Mouse (Mus musculus) adrenal gland, adult (tissue): ENCODE measurements around the gene Zfp706.

Experiments
- DNase-seq, 2 experiments: peaks; one replicate each; pipeline ENCODE4 v3.0.0; 2022 to 2023; ENCODE audit warnings: low spot score in 1 of 2; ENCODE audit not compliant: inconsistent age in 2 of 2

The Zfp706 gene

GRCm38 (mm10) chr15:37011316-37011715, 3.7 kb upstream of the Zfp706 start:
- no peak for DNase-seq

DNA sequence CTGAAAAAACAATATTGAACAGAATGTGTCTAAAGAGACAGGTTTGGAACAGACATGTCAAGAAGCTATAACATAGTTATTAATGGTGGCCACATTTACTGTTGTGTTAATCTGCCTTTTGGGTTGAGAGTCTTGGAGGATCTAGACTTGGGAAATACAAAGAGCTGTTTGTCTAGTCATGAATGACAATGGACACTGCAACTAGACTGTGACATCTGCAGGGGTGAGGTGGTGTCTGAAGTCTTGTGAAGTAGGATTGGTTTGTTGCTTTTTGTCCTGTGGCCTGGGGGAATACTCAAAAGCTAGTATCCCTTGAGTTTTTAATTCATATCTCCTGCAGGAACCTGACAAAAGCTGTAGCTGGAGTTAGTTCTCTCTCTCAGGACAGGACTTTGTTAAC, 973 bp upstream of the Zfp706 start:
- DNase-seq = no peak

GRCm38 (mm10) chr15:37007959-37008419, 416 bp upstream of the Zfp706 start:
- no peak for DNase-seq

DNA sequence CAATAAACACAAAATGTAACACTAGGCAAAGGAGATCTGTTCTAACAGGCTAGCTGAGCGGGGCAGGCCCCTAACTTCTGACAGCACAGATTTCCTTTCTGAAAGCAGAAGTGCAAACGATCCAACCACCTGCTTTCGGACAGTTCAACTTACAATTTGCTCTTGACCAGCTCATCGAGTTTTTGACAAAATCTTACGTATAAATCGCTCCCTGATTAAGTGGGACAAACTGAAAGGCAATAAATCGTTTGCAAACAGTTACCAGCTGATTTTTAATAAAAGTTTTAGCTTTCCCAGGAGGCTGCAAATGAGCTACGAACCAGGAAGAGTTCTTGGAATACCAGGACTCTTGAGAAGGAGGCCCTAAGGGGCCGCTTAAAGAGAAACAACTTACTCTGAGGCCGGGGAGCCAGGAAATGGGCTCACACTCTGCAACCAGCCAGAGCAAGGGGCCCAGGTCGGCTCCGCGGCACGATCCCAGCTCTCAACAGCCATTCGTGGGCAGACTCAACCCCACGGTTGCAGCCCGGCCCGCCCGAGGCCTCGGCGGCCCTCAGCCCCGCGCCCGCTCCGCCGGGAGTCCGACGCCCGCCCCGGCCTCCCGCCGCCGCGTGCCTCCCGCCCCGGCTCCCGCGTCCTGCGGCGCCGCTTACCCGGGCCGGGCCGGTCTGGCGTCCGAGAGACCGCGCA, 953 bp downstream of the Zfp706 start:
- DNase-seq = peak; percentile 34 to 86

DNA sequence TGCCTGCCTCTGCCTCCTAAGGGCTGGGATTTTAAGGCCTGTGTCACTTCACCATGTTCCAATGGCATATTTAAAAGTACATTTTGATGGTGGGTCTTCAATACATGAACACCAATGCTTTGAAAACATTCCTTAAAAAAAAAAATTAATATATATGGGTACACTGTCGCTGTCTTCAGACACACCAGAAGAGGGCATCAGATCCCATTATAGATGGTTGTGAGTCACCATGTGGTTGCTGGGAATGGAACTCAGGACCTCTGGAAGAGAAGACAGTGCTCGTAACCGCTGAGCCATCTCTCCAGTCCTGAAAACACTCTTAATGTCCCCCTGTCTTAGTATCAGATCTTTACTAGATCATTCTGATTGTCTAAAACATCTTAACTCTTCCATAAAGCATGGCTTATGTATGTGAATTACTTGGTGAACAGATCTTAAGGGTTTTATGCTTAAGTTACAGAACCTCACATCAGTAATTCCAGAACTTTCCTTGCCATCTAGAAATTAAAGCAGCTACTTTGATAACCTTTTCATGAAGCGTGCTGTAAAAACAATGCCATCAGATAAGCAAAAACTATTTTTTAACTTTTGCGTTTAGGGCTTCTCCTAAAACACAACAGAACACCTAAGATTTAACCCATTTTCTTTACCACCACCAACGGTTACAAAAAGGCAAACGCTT, 1.6 kb downstream of the Zfp706 start:
- DNase-seq = no peak

DNA sequence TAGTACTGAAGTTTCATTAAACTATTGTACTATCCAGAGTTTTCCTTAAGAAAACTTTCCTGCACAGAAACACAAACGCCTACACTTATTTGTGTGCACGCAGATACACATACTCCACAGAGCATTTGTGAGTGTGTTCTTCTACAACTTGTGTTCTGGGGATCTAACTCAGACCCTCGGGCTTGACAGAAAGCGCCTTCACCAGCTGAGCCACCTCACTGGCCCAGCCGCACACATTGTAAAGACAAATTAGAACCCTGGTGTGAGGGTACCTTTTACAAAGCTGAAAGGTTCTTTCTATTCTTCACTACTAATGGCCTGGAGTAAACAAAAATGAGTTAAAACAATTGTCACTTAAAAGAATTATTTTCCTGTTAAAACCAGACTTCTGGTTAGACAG, 2.7 kb downstream of the Zfp706 start:
- DNase-seq = no peak

DNA sequence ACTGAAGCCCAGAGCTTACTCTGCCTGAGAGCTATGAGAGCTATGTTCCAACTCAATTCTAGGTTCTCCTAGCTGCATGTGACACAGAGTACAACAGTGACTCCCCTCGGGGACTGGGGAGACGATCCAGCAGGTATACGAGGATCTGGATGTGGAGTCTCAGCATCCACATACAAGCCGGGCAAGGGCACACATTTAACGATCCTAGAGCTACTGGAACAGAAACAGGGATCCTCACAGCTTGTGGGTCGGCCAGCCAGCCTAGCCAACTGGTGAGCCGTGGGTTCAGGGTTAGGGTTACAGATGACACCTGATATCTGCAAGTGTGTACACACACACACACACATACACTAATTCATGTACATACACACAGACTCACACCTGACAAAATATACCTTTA, 5.3 kb downstream of the Zfp706 start:
- DNase-seq = no peak

- DNase-seq = peak; percentile 72 to 75
Observed at GRCm38 (mm10) chr15:36999602-37000001, 8.0 kb downstream of the Zfp706 start.

- DNase-seq = no peak
Observed at GRCm38 (mm10) chr15:36995166-36995565, 12.4 kb downstream of the Zfp706 start.

DNA sequence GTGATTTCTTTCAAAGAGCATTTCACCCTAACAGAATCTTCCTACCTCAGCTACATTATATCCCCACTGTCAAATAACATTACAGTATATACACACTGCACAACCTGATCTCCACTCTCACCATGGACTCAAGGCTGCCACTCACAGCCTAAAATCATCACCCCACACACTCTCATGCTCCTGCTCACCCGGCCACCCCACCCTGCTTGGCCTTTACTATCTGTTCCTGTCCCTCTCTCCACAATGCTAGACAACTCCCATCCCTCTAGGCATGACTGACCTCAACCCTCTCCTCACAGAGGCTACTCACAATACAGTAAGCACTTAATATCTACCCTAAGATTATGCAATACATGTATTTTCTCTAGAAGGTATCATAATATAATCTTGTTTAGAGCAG, 12.9 kb downstream of the Zfp706 start:
- DNase-seq = no peak

DNA sequence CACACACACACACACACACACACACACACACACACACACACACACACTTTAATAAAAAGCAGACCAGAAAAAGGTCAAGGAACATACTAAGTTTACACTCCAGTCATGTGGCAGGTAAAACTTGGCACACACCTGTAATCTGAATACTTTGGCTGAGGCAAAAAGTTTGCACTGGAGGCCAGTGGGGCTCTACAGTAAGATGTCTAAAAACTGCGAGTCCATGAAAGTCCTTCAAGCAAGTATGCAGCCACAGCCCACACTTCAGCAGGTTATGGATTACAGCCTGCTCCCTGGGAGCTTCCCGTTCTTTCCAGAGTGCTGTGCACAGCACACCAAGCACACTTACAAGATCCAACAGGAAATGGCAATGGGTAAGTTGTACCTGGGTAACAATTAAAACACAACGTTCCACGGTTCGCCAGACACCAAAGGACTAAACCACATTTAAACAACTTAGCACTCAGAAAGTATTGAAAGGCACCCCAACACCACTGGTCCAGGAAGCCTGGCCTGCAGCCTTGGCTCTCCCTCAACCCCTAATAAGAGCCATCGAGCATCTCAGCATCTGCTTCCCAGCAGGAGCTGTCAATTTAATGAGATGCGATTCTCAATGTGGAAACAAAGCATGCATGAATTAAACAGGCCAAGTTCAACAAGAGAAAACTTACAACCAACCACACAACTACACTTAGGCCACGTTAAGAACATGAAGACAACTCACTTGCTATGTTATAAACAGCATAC, 14.0 kb downstream of the Zfp706 start:
- no peak for DNase-seq

GRCm38 (mm10) chr15:36991353-36991752, 16.2 kb downstream of the Zfp706 start:
- DNase-seq = peak; percentile 70 to 78

DNA sequence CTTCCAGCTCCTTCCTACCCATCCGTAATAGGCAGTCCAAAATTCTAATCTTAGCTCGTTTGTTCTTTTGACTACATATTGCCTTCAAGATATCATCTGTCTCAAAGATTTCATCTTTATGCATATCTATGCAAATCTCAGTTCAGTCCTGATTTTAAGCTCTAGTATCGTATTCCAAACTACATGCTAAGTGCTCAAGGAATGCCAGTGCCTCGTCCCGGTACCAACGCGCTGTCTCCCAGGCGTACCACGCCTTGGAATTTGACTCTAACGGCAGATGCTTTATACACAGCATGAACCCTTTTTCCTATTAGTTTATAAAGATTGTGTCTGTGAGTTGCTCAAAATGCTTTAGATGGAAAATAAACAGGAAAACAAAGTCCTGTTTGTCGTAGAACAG, 17.7 kb downstream of the Zfp706 start:
- no peak for DNase-seq

- DNase-seq = no peak
Observed at GRCm38 (mm10) chr15:36988718-36989115, 18.9 kb downstream of the Zfp706 start.

DNA sequence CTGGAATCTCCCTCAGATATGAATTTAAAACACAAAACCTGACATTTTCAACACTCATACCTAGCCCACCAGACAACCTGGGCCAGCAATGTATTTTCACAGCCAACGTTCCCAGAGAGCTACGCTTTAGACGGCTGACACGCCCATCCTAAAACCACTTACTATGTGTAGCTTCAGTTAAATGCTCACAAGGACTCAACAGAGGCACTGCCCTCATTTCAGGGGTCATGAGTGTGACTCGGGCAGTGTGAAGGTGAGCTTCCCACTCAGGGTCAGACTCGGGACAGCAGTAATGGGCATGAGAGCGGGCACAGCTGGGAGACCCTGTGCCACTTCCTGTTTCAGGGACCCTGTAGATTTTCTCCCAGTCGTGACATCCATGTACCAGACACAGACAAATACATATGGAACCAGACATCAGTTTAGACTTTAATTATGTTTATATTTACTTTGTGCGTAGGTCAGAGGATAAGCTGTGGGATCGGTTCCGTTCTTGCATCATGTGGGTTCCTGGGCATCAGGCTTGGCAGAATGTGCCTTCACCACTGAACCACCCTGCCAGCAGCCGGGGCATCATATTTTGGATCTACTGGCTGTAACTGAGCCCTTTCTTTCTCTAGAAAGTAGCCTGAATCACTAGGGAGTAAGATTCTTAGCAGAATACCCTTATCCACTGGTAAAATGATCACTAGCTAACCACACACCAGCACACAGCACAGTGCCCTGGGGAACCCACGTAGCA, 19.4 kb downstream of the Zfp706 start:
- DNase-seq = no peak

GRCm38 (mm10) chr15:36987211-36987877, 20.2 kb downstream of the Zfp706 start:
- DNase-seq = no peak

- no peak for DNase-seq
Observed at GRCm38 (mm10) chr15:36985567-36985925, 22.0 kb downstream of the Zfp706 start.

DNA sequence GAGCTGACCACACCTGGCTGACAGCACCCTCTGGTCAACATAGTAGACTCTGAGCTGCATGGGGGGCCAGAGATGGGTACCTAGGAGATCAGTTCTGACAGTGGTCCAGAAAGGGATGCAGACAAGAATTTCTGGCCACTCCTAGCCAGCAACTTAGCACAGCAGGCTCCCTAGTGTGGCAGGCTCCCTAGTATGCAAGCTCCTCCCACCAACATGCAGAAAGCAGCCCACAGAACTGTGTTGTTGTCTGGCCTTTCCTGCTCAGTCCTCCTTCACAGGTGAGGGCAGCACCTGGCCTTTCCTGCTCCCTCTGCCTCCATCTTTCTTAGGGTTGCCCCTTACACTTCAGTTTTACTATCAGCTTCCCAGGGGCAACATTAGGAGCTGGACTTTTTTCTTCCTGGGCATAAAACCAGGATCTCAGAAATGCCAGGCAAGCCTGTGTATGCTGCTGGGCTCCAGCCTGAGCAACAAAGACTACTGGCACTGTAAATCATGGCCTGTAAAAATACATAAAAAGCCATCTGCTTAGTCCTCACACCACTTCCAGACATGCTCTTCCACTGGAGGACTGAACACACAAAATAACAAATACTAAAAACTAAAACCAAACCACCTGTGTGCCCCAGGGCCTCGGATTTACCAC, 22.5 kb downstream of the Zfp706 start:
- DNase-seq = no peak

DNA sequence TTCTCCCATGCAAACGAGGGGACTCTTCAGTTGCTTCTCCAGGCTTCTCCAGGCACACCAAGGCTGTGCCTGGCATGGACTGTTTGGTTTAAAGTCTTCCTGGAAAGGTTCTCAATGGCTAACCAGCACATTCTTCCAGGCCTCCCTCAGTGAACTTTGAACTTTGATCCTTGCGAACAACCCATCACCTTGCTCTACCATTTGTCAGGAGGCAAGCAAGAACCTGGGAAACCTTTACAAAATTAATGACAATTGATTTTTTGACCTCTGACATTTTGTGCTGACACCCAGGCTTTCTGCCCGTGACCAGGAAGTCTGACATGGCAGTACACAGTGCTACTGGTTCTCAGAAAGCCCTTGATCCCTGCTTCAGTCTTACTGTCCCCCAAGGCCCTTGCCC, 24.1 kb downstream of the Zfp706 start:
- DNase-seq = no peak

DNA sequence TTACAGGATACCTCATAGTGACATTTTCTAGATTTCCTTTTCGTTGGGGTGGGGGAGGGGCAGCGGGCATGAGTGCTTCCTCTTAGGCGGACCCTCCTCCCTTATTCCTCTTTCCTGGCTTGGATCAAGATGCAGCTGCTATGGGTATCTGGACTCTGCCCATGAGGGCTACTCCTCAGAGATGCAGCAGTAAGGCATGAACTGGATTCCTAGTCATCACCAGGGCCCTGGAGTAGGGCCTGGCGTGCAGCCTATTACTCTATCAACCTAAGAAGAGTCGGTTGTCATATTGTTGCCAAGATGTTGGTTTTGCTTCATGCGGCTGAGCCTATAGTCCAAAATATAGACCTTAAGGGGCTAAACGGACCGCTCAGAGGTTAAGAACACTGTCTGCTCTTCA, 27.3 kb downstream of the Zfp706 start:
- no peak for DNase-seq
